Mouse (Mus musculus): Measurements from ENCODE around the gene Hspa4. TPM values are rescaled to one million over a fixed set of nuclear protein-coding genes. Genes with fewer than 3 reads are reported as not detected.
A peak's percentile ranks its signal among the peaks of the same experiment; 100 is the strongest.
"Not testable (repeated sequence)": the region's sequence is repeated elsewhere in the genome, so short reads cannot be mapped to it uniquely, and the experiment has no call there.

The Hspa4 gene
- polyA plus RNA-seq, 1 experiment from 2014 or later: 86.5 TPM

DNA sequence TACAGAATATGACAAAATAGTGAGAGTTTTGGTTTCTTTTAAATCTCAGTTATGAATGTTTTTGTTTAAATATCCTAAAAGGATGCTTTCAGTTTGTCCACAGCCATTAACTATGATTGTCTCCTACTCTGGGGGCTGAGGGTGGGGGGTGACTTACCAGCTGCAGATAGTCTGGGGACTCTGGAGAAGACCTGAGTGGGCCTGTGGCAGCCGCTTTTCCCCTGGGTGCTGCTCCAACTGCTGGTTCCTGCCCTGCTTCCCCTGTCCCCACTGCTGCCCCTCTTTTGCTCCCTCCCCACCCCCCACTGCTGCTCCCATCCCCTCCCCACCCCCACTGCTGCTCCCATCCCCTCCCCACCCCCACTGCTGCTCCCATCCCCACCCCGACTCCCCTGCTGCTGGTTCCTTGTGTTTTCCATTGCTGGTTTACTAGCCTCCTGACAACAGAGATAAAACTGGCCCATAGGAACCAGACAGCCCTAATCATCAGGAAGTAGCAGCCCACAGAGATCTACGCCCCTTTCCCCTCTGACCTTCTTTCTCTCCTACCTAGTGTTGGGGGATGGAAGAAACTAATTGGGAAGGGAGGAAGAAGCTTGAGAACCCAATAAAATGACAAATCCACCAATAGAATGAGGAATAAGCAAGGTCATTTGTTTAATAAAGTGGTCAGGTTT, 35.4 kb upstream of the Hspa4 start:
- Histone ChIP-seq H3K9me3 (ENCODE audit: control insufficient read depth, low read length) (no peaks in the 10 kb centered on the region), H3K4me1 (ENCODE audit: control insufficient read depth, insufficient read depth, low read length) (no peaks in the 10 kb centered on the region), H3K36me3 (ENCODE audit: control insufficient read depth, insufficient read depth, low read length) (peaks cover 29% of the 10 kb centered on the region), H3K4me2 (ENCODE audit: low read depth, low read length) (no peak overlapping the region), H3K27ac (replicated peaks; ENCODE audit: low read depth, low read length) (no peak overlapping the region), H3K27me3 (replicated peaks; ENCODE audit: control insufficient read depth, insufficient read depth, low read length) (no peaks in the 10 kb centered on the region), H3K9ac (ENCODE audit: low read depth, low read length) (no peak overlapping the region), H3K4me3 (ENCODE audit: low read depth, low read length) (no peak overlapping the region)
- ATAC-seq (ENCODE audit: low read depth) (no peak), DNase-seq (ENCODE audit: low spot score) (no peak)
- WGBS: 34% methylated on average over 3 of the region's 3 CpGs

DNA sequence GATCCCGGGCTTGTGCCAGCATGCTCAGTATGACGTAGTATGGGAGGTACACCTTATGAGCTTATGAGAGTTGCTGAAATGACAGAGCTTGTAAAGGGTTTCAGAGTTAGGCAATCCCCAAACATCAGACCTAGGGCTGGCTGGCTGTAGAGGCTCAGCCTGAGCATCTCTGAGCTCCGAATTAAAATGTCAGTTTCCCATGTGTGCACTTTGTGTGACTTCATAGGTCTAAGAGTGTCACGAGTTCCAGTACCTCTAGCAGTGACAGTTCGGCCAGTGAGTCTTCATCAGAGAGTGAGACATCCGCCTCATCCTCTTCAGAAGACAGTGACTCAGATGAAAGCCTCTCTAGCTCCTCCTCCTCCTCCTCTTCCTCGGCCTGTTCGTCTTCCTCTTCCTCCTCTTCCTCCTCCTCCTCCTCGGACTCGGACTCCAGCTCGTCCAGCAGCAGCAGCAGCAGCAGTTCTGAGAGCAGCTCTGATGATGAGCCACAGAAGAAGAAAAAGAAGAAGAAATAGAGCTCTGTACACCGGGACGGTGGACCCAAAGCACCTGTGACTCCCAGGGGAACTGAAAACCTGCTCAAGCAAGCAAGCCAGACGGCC, 31.9 kb upstream of the Hspa4 start:
- no peak overlapping the region for H3K9ac ChIP-seq (ENCODE audit: low read depth, low read length)
- peaks cover 61% of the 10 kb centered on the region for H3K36me3 ChIP-seq (ENCODE audit: control insufficient read depth, insufficient read depth, low read length)
- H3K4me2 ChIP-seq (ENCODE audit: low read depth, low read length): no peak overlapping the region
- WGBS: 82% methylated on average over 14 of the region's 14 CpGs
- no peaks in the 10 kb centered on the region for H3K9me3 ChIP-seq (ENCODE audit: control insufficient read depth, low read length)
- ATAC-seq (ENCODE audit: low read depth): no peak
- no peaks in the 10 kb centered on the region for H3K27me3 ChIP-seq (replicated peaks; ENCODE audit: control insufficient read depth, insufficient read depth, low read length)
- no peak overlapping the region for H3K4me3 ChIP-seq (ENCODE audit: low read depth, low read length)
- DNase-seq (ENCODE audit: low spot score): no peak
- no peak overlapping the region for H3K27ac ChIP-seq (replicated peaks; ENCODE audit: low read depth, low read length)
- H3K4me1 ChIP-seq (ENCODE audit: control insufficient read depth, insufficient read depth, low read length): no peaks in the 10 kb centered on the region

DNA sequence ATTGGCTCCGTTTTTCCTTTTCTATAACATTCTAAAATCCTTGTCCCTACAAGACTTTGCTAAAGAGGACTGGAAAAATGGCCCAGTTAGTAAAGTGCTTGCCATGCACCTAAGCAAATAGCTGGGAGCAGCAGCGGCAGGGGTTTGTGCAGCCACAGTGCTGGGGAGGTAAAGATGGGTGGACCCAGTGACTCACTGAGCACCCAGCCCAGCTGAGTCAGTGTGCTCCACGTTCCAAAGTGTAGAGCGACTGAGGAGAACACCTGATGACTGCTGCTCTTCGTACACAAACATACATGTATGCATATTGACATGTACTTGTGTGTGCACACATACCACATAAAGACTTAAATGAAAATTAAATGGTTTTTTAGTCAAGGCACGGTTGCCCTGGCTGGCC, 30.9 kb upstream of the Hspa4 start:
- H3K4me1 ChIP-seq (ENCODE audit: control insufficient read depth, insufficient read depth, low read length): no peaks in the 10 kb centered on the region
- no peaks in the 10 kb centered on the region for H3K9me3 ChIP-seq (ENCODE audit: control insufficient read depth, low read length)
- no peaks in the 10 kb centered on the region for H3K27me3 ChIP-seq (replicated peaks; ENCODE audit: control insufficient read depth, insufficient read depth, low read length)
- H3K36me3 ChIP-seq (ENCODE audit: control insufficient read depth, insufficient read depth, low read length): peaks cover 64% of the 10 kb centered on the region
- no peak overlapping the region for H3K9ac ChIP-seq (ENCODE audit: low read depth, low read length)
- H3K27ac ChIP-seq (replicated peaks; ENCODE audit: low read depth, low read length): no peak overlapping the region
- DNase-seq (ENCODE audit: low spot score): no peak
- H3K4me3 ChIP-seq (ENCODE audit: low read depth, low read length): no peak overlapping the region
- no peak overlapping the region for H3K4me2 ChIP-seq (ENCODE audit: low read depth, low read length)
- 97% methylated on average over 6 of the region's 6 CpGs for WGBS
- ATAC-seq (ENCODE audit: low read depth): no peak

DNA sequence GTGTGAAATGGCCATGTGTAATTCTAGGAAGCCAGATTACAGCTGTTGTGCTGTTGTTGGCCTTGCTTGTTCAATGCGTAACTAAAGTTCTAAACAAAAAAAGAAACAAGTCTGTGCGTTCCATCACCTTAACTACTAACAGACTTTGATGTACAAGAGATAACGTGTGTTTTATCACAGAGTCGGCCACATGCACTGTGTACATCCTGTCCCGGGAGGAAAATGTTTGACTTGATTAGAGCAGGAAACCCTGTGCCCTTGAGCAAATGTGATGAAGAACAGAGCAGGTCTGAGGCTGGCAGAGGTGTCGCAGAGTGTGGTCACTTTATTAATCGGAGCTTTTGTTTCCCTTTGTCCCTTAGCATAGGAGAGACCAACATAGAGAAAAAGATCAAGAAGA, 30.1 kb upstream of the Hspa4 start:
- Histone ChIP-seq H3K9me3 (ENCODE audit: control insufficient read depth, low read length) (no peaks in the 10 kb centered on the region), H3K27ac (replicated peaks; ENCODE audit: low read depth, low read length) (no peak overlapping the region), H3K36me3 (ENCODE audit: control insufficient read depth, insufficient read depth, low read length) (peaks cover 64% of the 10 kb centered on the region), H3K4me1 (ENCODE audit: control insufficient read depth, insufficient read depth, low read length) (peaks cover 3% of the 10 kb centered on the region; the same call in 1 of the 2 replicates), H3K4me2 (ENCODE audit: low read depth, low read length) (no peak overlapping the region), H3K9ac (ENCODE audit: low read depth, low read length) (no peak overlapping the region), H3K27me3 (replicated peaks; ENCODE audit: control insufficient read depth, insufficient read depth, low read length) (no peaks in the 10 kb centered on the region), H3K4me3 (ENCODE audit: low read depth, low read length) (no peak overlapping the region)
- DNase-seq (ENCODE audit: low spot score): no peak
- no peak for ATAC-seq (ENCODE audit: low read depth)
- 88% methylated on average over 7 of the region's 7 CpGs for WGBS

DNA sequence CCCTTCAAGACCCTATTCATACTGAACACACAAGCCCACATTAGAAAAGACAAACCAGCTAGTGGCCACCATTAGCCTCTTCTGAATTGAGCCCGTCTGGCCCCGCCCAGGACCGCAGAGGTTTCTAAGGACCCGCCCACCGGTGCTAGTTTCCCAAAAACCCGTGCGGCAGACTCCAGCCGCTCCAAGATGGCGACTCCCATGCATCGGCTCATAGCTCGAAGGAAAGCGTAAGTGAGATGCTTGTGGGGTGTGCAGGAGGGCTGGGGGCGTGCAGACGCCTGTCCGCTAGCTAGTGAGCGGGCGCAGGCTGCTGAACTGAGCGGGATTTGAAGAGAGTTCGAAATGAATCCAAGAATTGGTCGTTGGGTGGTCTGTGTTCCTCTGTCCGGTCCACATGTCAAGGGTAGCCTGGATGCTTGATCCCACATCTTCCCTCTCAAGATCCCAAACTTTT, 24.3 kb upstream of the Hspa4 start, which contains the start of gene Zcchc10:
Gene Zcchc10 (plus strand): TSS at position 168 of the 457 bp plus-strand sequence.
- peak within 1 kb of the TSS; percentile 82 for H3K9ac ChIP-seq (ENCODE audit: low read depth, low read length)
- H3K27me3 ChIP-seq (replicated peaks; ENCODE audit: control insufficient read depth, insufficient read depth, low read length): no peaks in the 10 kb centered on the region
- H3K9me3 ChIP-seq (ENCODE audit: control insufficient read depth, low read length): no peaks in the 10 kb centered on the region
- ATAC-seq (ENCODE audit: low read depth) (peak; percentile 97), DNase-seq (ENCODE audit: low spot score) (peak; percentile 96)
- WGBS: under 1% methylated on average over 21 of the region's 21 CpGs
- H3K4me1 ChIP-seq (ENCODE audit: control insufficient read depth, insufficient read depth, low read length): peaks cover 6% of the 10 kb centered on the region; the same call in 1 of the 2 replicates
- H3K27ac ChIP-seq (replicated peaks; ENCODE audit: low read depth, low read length): peak within 1 kb of the TSS; percentile 69
- peaks cover 26% of the 10 kb centered on the region for H3K36me3 ChIP-seq (ENCODE audit: control insufficient read depth, insufficient read depth, low read length)
- H3K4me3 ChIP-seq (ENCODE audit: low read depth, low read length): peak within 1 kb of the TSS; percentile 67
- H3K4me2 ChIP-seq (ENCODE audit: low read depth, low read length): peak within 1 kb of the TSS; percentile 71

DNA sequence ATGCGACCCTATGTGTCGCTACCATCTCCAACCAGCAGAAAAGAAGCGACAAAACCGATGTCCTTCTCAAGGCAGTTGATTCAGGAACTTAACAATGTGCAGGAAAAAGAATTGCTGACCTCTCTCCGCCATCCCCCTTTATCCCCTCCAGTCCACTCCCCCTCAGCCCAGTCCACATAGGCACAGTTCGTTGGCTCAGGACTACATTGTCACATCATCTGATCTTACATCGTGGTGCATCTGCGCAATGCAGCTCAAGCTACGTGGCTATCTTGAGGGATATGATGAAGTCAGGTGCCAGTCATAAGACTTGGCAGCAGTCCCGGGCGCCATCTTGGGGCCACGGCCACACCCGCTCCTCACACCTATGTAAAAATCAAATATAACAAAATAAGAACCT, 19.6 kb upstream of the Hspa4 start:
- H3K36me3 ChIP-seq (ENCODE audit: control insufficient read depth, insufficient read depth, low read length); H3K9ac ChIP-seq (ENCODE audit: low read depth, low read length); ATAC-seq (ENCODE audit: low read depth); H3K4me1 ChIP-seq (ENCODE audit: control insufficient read depth, insufficient read depth, low read length); H3K9me3 ChIP-seq (ENCODE audit: control insufficient read depth, low read length); H3K4me3 ChIP-seq (ENCODE audit: low read depth, low read length); H3K4me2 ChIP-seq (ENCODE audit: low read depth, low read length); H3K27me3 ChIP-seq (replicated peaks; ENCODE audit: control insufficient read depth, insufficient read depth, low read length); DNase-seq (ENCODE audit: low spot score); H3K27ac ChIP-seq (replicated peaks; ENCODE audit: low read depth, low read length): not testable (repeated sequence)
- WGBS: 93% methylated on average over 13 of the region's 13 CpGs

DNA sequence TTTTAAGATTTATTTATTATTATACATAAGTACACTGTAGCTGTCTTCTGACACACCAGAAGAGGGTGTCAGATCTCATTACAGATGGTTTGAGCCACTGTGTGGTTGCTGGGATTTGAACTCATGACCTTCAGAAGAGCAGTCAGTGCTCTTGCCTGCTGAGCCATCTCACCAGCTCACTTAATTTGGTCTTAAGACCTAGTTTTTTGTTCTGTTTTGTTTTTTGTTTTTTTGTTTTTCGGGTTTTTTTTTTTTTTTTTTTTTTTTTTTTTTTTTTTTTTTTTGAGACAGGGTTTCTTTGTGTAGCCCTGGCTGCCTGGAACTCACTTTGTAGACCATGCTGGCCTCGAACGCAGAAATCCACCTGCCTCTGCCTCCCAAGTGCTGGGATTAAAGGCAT, 18.3 kb upstream of the Hspa4 start:
- WGBS: 91% methylated on average over 3 of the region's 3 CpGs
- H3K9me3 ChIP-seq (ENCODE audit: control insufficient read depth, low read length); H3K4me2 ChIP-seq (ENCODE audit: low read depth, low read length); H3K27ac ChIP-seq (replicated peaks; ENCODE audit: low read depth, low read length); H3K4me1 ChIP-seq (ENCODE audit: control insufficient read depth, insufficient read depth, low read length); ATAC-seq (ENCODE audit: low read depth); H3K27me3 ChIP-seq (replicated peaks; ENCODE audit: control insufficient read depth, insufficient read depth, low read length); DNase-seq (ENCODE audit: low spot score); H3K4me3 ChIP-seq (ENCODE audit: low read depth, low read length); H3K9ac ChIP-seq (ENCODE audit: low read depth, low read length); H3K36me3 ChIP-seq (ENCODE audit: control insufficient read depth, insufficient read depth, low read length): not testable (repeated sequence)

DNA sequence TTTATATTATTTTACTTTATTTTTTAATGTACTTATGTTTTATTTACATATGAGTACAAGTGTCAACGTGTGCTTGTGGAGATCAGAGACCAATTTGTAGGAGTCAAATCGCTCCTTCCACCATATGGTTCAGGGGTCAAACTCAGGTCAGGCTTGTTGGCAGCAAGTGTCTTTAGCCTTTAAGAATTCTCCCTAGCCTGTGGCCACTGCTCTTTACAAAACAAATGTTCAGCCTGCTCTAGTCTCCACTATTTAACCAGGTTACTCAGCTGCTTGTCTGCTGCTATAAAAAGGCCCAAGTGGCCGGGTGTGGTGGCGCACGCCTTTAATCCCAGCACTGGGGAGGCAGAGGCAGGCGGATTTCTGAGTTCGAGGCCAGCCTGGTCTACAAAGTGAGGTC, 17.8 kb upstream of the Hspa4 start:
- no peak overlapping the region for H3K4me3 ChIP-seq (ENCODE audit: low read depth, low read length)
- WGBS: 65% methylated on average over 7 of the region's 7 CpGs
- H3K36me3 ChIP-seq (ENCODE audit: control insufficient read depth, insufficient read depth, low read length): no peaks in the 10 kb centered on the region
- H3K4me2 ChIP-seq (ENCODE audit: low read depth, low read length): no peak overlapping the region
- no peaks in the 10 kb centered on the region for H3K9me3 ChIP-seq (ENCODE audit: control insufficient read depth, low read length)
- DNase-seq (ENCODE audit: low spot score) (no peak), ATAC-seq (ENCODE audit: low read depth) (no peak)
- H3K27me3 ChIP-seq (replicated peaks; ENCODE audit: control insufficient read depth, insufficient read depth, low read length): no peaks in the 10 kb centered on the region
- H3K27ac ChIP-seq (replicated peaks; ENCODE audit: low read depth, low read length): no peak overlapping the region
- no peak overlapping the region for H3K9ac ChIP-seq (ENCODE audit: low read depth, low read length)
- no peaks in the 10 kb centered on the region for H3K4me1 ChIP-seq (ENCODE audit: control insufficient read depth, insufficient read depth, low read length)

DNA sequence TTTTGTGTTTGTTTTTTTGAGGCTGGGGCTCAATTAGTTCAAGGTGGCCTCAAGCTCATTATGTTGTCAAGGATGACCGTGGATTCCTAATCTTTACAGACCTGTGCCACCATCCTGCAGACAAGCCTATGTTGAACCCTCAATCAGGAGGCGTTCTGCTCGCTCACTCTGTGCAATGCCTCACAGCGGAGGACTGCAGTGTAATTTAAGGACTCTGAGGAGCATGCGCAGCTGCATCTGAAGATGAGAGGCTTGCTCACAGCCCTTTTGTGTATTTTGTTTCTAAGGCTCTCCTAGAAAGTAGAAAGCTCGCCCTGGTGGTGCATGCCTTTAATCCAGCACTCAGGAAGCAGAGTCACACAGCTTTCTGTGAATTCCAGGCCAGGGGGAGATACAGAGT, 16.7 kb upstream of the Hspa4 start:
- Histone ChIP-seq H3K36me3 (ENCODE audit: control insufficient read depth, insufficient read depth, low read length) (no peaks in the 10 kb centered on the region), H3K27ac (replicated peaks; ENCODE audit: low read depth, low read length) (no peak overlapping the region), H3K4me2 (ENCODE audit: low read depth, low read length) (no peak overlapping the region), H3K4me1 (ENCODE audit: control insufficient read depth, insufficient read depth, low read length) (no peaks in the 10 kb centered on the region), H3K9ac (ENCODE audit: low read depth, low read length) (no peak overlapping the region), H3K27me3 (replicated peaks; ENCODE audit: control insufficient read depth, insufficient read depth, low read length) (no peaks in the 10 kb centered on the region), H3K9me3 (ENCODE audit: control insufficient read depth, low read length) (no peaks in the 10 kb centered on the region), H3K4me3 (ENCODE audit: low read depth, low read length) (no peak overlapping the region)
- ATAC-seq (ENCODE audit: low read depth) (no peak), DNase-seq (ENCODE audit: low spot score) (peak; percentile 48)
- 40% methylated on average over 6 of the region's 6 CpGs for WGBS
